Mouse (Mus musculus): ENCODE measurements around the gene Rubcnl. TPM values are rescaled to one million over a fixed set of nuclear protein-coding genes. Genes with fewer than 3 reads are reported as not detected.

The Rubcnl gene
- polyA plus RNA-seq, 1 experiment from 2014 or later: 0.13 TPM

DNA sequence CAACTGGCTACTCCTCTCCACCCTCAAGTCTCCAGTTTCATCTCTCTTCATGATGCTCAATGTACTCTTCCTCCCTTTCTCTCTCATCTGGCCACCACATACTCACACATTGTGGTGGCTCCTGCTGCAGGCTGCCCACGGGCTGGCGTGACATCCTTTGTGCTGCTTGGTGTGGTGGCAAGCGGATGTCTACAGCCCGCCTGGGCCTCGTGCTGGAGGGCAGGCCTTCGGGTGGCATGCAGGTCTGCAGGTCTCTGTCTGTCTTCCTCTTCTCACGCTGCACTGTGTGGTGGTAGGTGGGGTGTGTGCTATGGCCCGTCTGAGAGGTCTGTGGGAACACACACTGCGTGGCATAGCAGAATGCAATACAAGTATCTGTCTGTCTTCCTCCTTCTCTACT lies 6.7 kb downstream of the Rubcnl start:
- H3K4me3 ChIP-seq: no peak overlapping the region
- 94% methylated on average over 9 of the region's 9 CpGs for WGBS
- DNase-seq (ENCODE audit: low spot score): no peak

DNA sequence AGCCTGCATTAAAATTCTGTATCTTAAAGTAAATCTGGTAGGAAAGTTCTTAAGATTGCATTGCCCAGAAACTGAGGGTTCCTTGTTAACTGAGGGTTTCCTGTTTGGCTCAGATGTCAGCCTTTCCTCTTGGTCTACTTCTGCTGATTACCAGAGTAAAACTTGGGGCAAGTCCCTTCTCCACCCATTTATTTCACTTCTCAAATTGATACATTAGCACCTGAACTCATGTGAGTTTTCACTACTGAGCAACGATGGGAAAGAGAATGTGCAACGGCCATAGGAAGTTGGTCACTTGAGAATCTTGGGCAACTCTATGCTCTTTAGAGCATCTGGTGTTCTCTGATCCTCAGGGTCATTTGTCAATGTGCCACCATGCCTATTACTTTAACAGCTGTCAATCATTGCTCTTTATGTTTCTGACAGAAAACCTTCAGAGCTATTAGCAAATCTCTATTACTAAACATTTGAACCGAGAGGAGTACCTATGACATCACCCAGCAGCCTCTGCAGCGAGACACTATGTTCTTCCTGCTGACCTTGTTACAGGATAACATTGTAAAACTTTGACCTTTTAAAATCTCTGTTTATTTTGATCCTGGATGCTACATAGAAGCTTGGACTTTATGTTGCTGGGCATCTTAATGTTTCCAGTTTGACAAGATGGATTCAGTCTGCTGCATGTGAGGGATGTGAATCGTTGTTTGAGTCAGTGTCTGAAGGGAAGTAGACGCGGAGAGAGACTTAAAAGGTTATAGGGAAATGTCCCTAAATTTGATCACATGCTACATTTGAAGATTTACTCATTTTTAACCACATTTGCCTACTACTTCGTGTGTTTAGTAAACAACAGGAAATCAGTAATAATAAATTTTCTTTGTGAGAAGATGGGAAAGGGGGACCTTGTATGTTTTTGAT lies 9.2 kb downstream of the Rubcnl start:
- DNase-seq (ENCODE audit: low spot score): no peak
- WGBS: 88% methylated on average over 8 of the region's 8 CpGs
- no peaks in the 10 kb centered on the region for H3K9me3 ChIP-seq
- H3K36me3 ChIP-seq: no peaks in the 10 kb centered on the region
- H3K27ac ChIP-seq: no peak overlapping the region
- H3K4me1 ChIP-seq (replicated peaks): no peaks in the 10 kb centered on the region
- H3K4me3 ChIP-seq: no peak overlapping the region
- 0 out of 2 replicates have a peak, but pooled peaks cover 3% of the 10 kb centered on the region for H3K27me3 ChIP-seq (ENCODE audit: insufficient read depth, poor library complexity, severe bottlenecking)

More for the DNA sequence above, 6.7 kb downstream of the Rubcnl start:
- Histone ChIP-seq H3K9me3 (no peaks in the 10 kb centered on the region), H3K27ac (no peak overlapping the region), H3K4me1 (replicated peaks) (no peaks in the 10 kb centered on the region), H3K36me3 (no peaks in the 10 kb centered on the region), H3K27me3 (ENCODE audit: insufficient read depth, poor library complexity, severe bottlenecking) (0 out of 2 replicates have a peak, but pooled peaks cover 3% of the 10 kb centered on the region)

DNA sequence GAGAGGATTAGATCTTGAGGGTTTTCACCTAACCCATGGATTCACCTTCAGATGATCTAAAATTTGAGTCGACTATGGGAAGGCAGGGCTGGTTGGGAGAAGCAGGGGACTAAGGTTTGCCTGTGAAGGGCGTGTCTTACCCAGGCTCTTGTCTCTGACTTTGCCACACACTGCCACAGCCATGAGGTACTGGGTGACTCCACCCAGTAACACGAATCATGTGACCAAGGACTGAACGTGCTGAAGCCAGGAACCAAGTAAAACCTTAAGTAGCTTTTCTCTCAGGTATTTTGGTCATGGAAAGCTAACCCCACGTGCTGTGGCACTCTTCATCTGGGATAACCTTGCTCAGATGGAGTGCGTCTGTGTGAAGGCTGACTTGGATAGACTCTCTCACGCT lies 14.9 kb downstream of the Rubcnl start:
- Histone ChIP-seq H3K9me3 (no peaks in the 10 kb centered on the region), H3K36me3 (no peaks in the 10 kb centered on the region), H3K27ac (no peak overlapping the region), H3K4me1 (replicated peaks) (no peaks in the 10 kb centered on the region), H3K4me3 (no peak overlapping the region), H3K27me3 (ENCODE audit: insufficient read depth, poor library complexity, severe bottlenecking) (no peaks in the 10 kb centered on the region)
- WGBS: 81% methylated on average over 7 of the region's 7 CpGs
- DNase-seq (ENCODE audit: low spot score): no peak

DNA sequence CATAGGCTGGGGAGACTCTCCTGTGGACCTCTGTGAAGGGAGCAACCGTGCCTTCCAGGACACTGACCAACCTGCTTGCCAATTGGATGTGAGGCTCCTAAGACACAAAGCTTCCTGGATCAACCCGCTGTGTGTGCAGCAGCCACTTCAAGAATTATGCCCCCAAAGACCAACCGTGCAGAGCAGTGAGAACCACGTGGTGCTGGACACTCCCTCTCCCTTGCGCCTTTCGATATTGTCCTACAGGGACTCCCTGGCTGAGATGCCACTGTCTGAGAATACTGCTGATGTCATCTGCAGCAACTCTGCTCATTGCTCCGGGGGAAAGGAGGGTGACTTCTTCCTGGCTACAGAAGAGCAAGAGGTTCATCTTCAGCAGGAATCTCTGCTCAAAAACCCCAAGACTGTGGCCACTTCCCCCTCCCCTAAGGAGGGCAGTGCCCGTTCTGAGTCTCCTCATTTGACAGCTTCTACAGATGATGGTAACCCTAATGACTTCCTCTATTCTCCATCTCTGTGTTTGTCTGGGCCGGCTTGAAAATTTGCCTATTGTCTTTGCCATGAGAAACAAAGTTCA lies 16.3 kb downstream of the Rubcnl start:
- no peaks in the 10 kb centered on the region for H3K27me3 ChIP-seq (ENCODE audit: insufficient read depth, poor library complexity, severe bottlenecking)
- no peaks in the 10 kb centered on the region for H3K4me1 ChIP-seq (replicated peaks)
- no peaks in the 10 kb centered on the region for H3K36me3 ChIP-seq
- no peak overlapping the region for H3K4me3 ChIP-seq
- H3K9me3 ChIP-seq: no peaks in the 10 kb centered on the region
- no peak for DNase-seq (ENCODE audit: low spot score)
- no peak overlapping the region for H3K27ac ChIP-seq
- WGBS: 82% methylated on average over 9 of the region's 9 CpGs

DNA sequence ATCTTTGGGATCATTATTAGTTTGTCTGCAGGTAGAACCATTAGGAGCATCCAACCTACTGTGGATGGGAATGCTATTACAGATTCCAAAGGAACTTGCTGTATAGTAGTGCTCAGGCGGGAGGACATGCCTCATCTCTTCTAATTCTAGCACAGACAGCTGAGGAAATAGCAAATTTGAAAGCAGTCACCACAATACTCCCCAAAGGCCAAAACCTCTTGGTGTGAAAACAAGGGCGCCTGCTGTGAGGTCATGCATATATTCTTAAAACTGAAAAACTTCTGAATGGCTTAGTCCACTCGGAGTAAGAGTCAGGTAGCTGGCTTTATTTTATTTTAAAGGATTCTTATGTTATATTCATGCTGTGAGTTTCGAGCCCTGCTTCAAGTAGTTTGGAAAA lies 16.9 kb downstream of the Rubcnl start:
- no peak overlapping the region for H3K27ac ChIP-seq
- no peaks in the 10 kb centered on the region for H3K4me1 ChIP-seq (replicated peaks)
- 64% methylated on average over 4 of the region's 4 CpGs for WGBS
- DNase-seq (ENCODE audit: low spot score): no peak
- H3K4me3 ChIP-seq: no peak overlapping the region
- H3K36me3 ChIP-seq: no peaks in the 10 kb centered on the region
- H3K27me3 ChIP-seq (ENCODE audit: insufficient read depth, poor library complexity, severe bottlenecking): no peaks in the 10 kb centered on the region
- H3K9me3 ChIP-seq: no peaks in the 10 kb centered on the region

DNA sequence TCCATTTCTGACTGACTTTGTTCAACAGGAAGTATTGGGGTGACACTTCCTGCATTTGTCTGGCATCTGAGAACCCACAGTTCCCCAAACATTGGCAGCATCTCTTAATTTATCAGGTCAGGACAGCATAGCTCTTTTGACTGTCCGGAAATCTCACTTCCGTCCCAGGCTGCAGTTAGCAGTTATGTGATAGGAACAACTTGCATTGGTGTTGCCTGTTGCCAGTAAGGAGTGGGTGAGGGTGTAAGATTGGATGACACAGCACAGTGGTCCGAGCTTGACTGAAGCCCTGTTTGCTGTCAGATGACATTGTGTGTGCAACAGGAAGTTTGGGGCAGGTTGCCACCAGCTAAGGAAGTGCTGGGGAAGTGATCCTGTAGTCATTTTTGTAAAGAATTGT lies 18.4 kb downstream of the Rubcnl start:
- Histone ChIP-seq H3K9me3 (no peaks in the 10 kb centered on the region), H3K36me3 (no peaks in the 10 kb centered on the region), H3K27me3 (ENCODE audit: insufficient read depth, poor library complexity, severe bottlenecking) (no peaks in the 10 kb centered on the region), H3K4me3 (no peak overlapping the region), H3K4me1 (replicated peaks) (no peaks in the 10 kb centered on the region), H3K27ac (no peak overlapping the region)
- no peak for DNase-seq (ENCODE audit: low spot score)
- WGBS: 83% methylated on average over 3 of the region's 3 CpGs

DNA sequence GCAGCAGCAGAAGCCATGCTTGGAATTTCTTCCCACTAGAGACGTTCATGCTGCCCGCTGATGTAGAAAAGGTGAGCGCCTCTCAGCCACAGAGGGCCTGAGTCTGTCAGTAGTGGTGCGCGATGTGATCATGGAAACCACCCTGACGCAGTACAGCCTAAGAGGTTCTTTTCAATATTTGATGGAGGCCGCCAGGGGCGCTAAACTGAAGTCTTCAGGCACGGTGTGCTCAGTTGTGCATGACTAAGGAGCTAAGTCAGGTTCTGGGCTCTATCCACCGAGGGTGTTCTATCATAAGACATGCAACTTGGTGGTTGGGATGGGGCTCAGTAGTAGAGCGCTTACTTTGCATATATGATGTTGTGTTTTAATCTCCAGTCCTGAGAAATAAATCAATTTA lies 19.6 kb downstream of the Rubcnl start:
- H3K27ac ChIP-seq: no peak overlapping the region
- WGBS: 62% methylated on average over 11 of the region's 11 CpGs
- H3K27me3 ChIP-seq (ENCODE audit: insufficient read depth, poor library complexity, severe bottlenecking): no peaks in the 10 kb centered on the region
- no peaks in the 10 kb centered on the region for H3K9me3 ChIP-seq
- no peak overlapping the region for H3K4me3 ChIP-seq
- H3K36me3 ChIP-seq: no peaks in the 10 kb centered on the region
- no peaks in the 10 kb centered on the region for H3K4me1 ChIP-seq (replicated peaks)
- DNase-seq (ENCODE audit: low spot score): no peak

DNA sequence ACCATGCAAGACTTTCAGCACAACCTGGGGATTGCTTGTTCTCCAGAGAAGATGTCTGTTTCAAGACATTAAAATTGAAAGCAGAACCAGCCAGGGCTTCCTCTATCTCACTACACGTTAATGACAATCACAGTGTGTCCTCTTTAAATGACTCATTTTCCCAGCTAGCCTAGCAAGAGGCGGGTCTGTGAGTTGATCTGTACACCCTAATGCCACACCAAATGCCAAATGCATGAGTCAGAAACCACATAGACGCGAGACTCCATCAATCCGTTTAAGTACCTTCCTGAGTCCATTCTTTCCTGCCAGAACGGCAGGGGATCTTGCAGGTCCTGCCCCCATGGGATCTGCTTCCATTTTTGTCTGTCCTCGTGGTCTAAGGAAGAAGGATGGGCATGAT lies 29.4 kb downstream of the Rubcnl start:
- no peaks in the 10 kb centered on the region for H3K9me3 ChIP-seq
- no peak overlapping the region for H3K27ac ChIP-seq
- H3K4me3 ChIP-seq: no peak overlapping the region
- no peaks in the 10 kb centered on the region for H3K4me1 ChIP-seq (replicated peaks)
- H3K27me3 ChIP-seq (ENCODE audit: insufficient read depth, poor library complexity, severe bottlenecking): no peaks in the 10 kb centered on the region
- H3K36me3 ChIP-seq: no peaks in the 10 kb centered on the region
- 86% methylated on average over 7 of the region's 7 CpGs for WGBS
- no peak for DNase-seq (ENCODE audit: low spot score)

DNA sequence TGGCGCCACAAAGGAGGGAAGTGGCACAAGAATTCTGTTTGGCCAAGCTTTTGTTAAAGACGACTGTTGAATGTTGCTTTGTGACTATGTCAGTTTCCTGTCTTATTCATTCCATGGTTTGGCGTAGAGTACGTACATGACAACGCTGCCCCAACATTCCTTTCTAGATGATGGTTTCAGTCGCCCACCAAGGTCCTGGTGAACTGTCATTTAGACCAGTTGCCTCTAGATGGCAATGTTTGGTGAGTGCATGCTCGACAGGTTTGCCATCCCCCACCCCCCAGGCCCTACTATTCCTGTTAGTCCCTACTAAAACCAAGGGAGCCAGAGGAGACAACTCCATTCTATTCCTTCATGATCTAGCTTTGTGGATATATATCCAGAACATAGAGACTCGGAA lies 36.6 kb downstream of the Rubcnl start:
- Histone ChIP-seq H3K4me3 (no peak overlapping the region), H3K27ac (no peak overlapping the region), H3K36me3 (no peaks in the 10 kb centered on the region), H3K9me3 (no peaks in the 10 kb centered on the region), H3K27me3 (ENCODE audit: insufficient read depth, poor library complexity, severe bottlenecking) (no peaks in the 10 kb centered on the region), H3K4me1 (replicated peaks) (no peaks in the 10 kb centered on the region)
- no peak for DNase-seq (ENCODE audit: low spot score)
- WGBS: 64% methylated on average over 8 of the region's 8 CpGs

DNA sequence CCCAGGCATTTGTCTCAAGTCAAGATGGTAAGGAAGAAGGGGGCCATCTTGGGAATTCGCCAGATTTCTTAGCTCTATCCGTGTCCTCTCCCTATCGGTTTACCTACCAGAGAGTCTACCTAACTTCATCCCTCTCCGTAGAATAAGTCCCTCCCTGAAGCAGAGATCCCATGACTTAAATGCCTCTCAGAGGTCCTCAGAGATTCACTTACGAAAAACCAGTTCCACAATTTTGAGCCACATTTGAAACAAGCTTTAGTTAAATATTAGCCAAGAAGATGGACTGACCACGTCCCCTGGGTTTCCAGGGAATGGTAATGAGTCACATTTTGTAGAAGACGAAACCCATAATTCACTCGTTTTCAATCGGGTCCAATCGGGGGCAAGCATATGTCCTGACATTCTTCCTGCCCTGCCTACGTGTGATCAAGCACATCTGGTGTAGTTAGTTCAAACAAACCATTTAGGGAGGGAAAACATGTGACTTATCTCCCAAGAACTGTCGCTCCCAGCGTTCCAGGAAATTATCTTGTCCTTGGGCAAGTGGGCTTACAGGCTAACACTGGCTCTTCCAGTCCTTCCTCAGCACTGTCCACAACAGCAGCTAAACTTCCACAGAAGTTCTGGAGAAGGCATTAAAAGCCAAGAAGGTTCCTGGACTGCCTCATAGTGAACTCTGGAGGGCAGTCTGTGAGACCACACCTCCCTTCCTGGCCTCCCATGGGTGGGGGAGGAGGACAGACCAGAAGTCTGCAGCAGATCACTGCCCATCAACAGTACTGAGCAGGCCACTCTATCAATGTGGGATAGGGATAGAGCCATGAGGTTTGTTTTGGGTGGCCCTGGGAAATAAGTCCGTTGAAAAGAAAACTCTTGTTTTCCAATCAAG lies 38.9 kb downstream of the Rubcnl start:
- no peaks in the 10 kb centered on the region for H3K36me3 ChIP-seq
- DNase-seq (ENCODE audit: low spot score): no peak
- no peaks in the 10 kb centered on the region for H3K9me3 ChIP-seq
- H3K27ac ChIP-seq: no peak overlapping the region
- no peaks in the 10 kb centered on the region for H3K4me1 ChIP-seq (replicated peaks)
- H3K4me3 ChIP-seq: no peak overlapping the region
- H3K27me3 ChIP-seq (ENCODE audit: insufficient read depth, poor library complexity, severe bottlenecking): no peaks in the 10 kb centered on the region
- WGBS: 86% methylated on average over 14 of the region's 14 CpGs

DNA sequence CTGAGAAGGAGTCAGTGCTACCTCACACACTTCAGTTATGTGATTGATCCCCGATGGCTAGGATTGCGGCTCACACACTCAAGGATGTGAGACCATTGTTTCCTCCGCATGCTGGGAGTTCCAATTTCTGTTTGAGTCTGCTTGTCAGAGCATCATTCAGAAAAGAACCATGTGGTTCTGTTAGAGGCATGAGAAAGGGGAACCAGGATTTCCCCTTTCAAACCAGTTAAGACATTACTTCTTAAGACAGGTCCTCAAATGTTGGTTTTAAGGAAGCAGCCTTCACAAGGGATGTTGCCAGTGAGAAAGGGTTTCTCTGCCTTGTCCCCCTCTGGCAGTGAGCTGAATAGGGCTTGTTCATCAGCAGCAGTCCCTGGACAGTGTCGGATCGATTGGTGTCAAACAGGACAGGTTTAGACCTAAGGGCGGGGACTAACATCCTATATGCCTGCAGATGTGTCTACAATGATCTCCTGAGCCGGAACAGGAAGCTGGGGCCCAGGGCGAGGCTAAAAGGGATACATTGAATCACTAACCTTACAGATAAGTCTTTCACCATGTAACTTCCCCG lies 41.1 kb downstream of the Rubcnl start:
- Histone ChIP-seq H3K4me1 (replicated peaks) (no peaks in the 10 kb centered on the region), H3K27ac (no peak overlapping the region), H3K4me3 (no peak overlapping the region), H3K27me3 (ENCODE audit: insufficient read depth, poor library complexity, severe bottlenecking) (no peaks in the 10 kb centered on the region), H3K36me3 (no peaks in the 10 kb centered on the region), H3K9me3 (no peaks in the 10 kb centered on the region)
- WGBS: 84% methylated on average over 9 of the region's 9 CpGs
- DNase-seq (ENCODE audit: low spot score): no peak

DNA sequence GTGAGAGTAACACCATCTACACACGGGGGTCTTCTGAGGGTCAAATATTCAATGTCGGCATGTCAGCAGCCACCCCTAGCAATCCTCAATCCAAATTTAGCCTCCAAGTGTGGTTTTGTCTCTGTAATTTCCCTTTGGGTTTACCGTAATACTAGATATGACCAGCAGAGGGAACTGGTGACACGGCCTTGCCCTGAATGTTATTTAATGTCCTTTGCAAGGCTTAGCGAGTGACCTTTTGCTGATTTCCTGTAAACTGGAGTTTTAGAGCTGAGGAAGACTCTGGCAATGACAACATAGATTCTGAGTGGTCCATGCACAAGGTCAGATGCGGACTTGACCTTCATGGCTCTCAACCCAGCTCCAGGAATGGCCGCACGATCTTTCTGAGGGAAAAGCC lies 44.7 kb downstream of the Rubcnl start:
- Histone ChIP-seq H3K4me1 (replicated peaks) (no peaks in the 10 kb centered on the region), H3K36me3 (no peaks in the 10 kb centered on the region), H3K27ac (no peak overlapping the region), H3K4me3 (no peak overlapping the region), H3K9me3 (no peaks in the 10 kb centered on the region), H3K27me3 (ENCODE audit: insufficient read depth, poor library complexity, severe bottlenecking) (no peaks in the 10 kb centered on the region)
- WGBS: 49% methylated on average over 8 of the region's 8 CpGs
- DNase-seq (ENCODE audit: low spot score): peak; percentile 28

All from hindbrain, embryonic 10.5 days (tissue).